Mouse (Mus musculus) mature B cell (primary cell): ENCODE measurements around the gene Fbll1.

Experiments used
- in situ Hi-C: fragments of 300-500 bp; cut with MboI; formaldehyde crosslinking; loops from 2 replicates; pipeline ENCODE4 v1.14.3; 2019

Gene Fbll1

DNA sequence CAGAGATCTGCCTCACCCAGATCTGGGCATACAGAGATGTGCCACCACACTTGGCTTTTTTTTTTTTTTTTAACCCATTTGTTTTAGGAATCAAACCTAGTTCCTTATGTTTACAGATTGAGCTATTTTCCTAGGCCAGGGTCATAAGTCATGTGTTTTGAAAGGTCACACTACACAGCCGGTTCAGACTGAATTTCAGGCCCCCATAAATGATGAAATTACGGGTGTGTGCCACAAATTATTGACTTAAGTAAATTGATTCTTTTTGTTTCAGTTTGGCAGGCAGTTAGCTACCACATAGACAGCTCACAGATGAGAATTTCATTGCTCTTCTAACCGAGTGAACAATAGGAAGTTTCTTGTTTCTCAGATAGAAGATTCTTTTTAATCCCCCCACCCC, 14.7 kb downstream of the Fbll1 start:
- in situ Hi-C loops = no loop called here

DNA sequence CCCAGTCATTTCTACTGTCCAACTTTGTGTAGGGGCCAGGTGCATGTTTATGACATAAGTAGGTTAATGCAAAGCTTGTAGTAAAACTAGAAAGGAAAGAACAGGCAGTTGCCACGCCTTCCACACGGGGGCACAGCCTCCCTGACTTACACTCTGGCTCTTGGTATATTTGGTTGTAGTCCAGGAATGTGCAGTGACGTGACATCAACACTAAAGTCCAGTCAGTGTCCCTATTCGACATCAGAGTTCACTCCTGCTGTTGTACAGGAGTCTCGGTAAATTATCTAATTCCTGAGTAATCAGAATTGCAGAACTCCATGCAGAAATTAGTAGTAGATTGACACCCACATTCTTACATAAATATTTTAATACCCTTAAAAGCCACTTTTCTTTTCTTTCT, 15.6 kb downstream of the Fbll1 start:
- in situ Hi-C loops = no loop called here

DNA sequence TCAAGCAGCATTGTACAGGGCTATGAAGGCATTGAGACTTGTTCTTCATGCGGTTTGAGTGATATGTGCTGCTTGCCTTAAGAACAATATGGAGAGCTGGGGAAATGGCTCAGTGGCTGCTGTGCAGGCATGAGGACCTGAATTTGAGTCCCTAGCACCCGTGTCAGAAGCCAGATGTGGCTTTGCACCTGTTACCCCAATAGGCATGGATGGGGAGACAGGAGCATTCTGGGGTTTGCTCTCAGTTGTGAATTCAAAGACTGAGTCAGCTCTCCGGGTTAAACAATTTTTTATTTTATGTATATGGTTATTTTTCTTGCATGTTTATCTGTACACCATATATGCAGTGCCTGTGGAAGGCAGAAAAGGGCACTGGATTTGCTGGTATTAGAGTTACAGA, 16.2 kb downstream of the Fbll1 start:
- in situ Hi-C loops = no loop called here

DNA sequence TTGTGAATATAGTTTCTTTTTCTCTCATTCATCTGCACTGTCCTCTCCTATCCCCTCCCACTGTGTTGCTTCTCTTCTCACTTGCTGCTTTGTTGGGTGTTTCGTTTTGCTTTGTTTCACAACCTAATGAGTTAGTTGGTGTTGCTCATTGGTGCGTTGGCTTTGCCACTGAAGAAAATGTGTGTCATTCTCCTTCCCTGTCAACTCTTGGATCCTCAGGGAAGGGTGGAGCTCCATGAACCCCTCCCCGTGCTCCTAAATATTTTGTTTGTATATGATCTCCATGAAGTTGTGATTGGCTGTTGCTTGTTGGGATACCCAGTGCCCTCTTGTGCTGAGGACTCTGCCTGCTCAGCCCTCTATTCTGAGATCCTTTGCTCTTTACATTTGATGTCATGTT, 18.3 kb downstream of the Fbll1 start:
- in situ Hi-C loops = no loop called here

DNA sequence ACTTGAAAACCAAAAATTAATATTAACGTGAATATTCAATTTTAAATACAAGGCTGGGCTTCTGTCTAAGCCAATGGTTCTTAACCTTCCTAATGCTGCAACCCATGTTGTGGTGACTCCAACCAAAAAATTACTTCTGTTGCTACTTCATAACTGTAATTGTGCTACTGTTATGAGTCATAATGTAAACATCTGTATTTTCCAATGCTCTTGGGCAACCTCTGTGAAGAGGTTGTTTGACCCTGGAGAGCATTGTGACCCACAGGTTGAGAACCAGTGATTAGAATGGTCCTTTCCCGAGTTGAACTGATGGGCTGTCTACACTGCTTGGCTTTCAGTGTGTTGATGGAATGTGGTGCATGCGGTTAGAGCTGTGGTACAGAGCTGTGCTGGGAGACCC, 22.2 kb downstream of the Fbll1 start:
- in situ Hi-C loops = no loop called here

DNA sequence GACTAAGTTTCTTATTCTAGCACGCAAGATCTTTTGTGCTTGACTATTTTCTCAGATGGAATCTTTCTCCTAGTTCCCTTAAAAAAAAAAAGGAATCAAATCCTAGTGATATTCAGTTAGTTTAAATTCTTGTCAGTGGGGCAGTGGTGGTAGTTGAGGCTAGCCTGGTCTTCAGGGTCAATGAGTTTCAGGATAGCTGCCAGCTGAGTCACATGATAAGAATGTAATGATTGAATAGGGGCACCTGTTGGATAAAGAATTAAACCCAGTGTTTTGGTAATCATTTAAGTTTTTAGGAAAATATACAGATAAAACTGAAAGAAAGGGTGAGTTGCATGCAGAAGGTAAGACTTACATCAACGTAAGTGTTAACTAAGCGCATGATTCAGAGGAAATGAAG, 23.1 kb downstream of the Fbll1 start:
- in situ Hi-C loops = no loop called here

DNA sequence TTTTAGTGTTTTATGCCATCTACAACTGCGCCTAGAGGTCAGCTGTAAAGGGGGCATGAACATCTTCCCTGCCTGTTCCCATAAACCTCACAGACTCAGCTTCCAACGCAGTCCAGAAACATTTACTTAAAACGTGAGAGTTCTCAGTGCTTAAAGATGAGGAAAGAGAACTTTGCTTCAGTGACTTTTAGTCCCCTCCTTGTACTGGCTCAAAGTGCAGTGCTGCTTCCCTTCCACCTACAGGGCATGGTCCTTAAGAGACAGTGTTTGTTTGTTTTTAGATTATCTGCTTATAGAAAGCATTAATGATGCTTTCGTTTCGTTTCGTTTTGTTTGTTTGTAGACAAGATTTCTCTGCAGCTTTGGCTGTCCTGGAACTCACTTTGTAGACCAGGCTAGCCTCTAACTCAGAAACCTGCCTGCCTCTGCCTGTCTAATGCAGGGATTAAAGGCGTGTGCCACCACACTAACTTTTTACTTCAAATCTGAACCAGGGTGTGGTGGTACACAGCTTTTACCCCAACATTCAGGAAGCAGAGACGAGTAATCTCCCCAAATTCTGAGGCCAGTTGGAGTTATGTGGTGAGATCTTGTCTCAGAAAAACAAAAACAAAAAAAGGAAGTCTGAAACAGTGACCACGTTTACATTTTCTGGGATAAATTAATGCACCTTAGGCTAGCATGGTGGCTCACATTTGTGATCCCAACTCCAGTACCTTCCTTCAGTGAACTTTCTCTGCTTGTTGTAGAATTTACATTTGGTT, 27.8 kb downstream of the Fbll1 start:
- in situ Hi-C loops = loop anchor here (5.0 to 25.0 kb wide), 2 partner anchors 61 to 934 kb away; partner anchors contain the start of genes Rars and Spdl1

DNA sequence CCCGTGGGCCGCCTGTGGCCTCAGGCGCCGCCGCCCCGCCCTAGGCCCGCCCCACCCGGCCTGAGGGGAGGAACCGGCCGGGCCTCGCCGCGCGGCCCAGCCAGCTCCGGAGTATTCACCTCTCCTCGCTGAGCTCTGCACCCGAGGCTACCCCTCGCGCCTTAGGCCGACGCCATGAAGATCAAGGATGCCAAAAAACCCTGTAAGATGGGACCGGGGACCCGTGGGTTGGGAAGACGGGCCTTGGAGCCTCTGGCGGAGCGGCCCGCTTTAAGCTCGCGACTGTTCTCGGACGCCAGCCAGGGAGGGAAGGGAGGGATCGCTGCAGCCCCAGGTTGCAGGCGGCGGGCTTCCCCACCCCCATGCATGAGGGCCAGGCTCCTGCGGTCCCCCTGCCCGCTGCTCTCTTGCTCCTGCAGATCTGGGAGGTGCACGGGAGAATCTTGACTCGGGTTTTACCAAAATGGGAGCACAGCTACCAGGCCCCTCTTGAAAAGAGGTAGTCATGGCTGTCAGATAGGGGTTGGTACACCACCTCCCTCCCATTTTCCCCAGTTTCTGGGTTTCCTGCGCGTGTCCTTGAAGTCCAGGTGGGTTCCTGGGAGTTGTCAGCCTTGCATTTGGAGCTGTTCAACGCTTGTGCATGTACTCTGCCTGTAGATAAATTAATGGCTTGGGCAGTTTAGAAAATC, 28.8 kb downstream of the Fbll1 start:
- in situ Hi-C loops = loop anchor here (5.0 to 25.0 kb wide), 2 partner anchors 62 to 933 kb away; partner anchors contain the start of genes Rars and Spdl1

DNA sequence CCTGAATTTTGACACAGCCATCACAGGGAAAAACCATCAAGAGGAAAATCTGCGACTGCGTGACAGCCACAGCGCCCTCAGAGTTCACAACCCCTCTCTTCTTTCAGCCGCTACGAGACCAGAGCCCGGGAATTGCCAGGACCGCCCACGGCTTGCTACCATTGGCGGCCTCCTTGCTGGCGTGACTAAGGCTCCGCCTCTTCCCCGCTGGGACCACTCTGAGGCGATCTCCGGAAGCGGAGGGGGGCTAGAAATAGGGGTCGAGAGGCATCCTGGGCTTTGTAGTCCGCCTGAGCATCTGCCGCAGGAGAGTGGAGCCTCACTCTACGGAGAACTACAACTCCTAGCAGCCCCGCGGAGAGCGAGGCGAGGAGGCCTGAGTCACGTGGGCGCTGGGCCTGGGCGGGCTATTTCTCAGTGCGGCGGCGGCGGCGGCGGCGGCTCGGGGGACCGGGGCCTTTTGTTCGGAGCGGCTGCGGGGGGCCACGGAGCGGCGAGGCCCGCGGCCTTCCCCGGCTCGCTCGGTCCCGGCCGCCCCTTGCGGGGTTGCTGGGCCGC, 29.4 kb downstream of the Fbll1 start, which contains the start of gene Pank3:
Pank3 (plus strand) TSS at position 297 of the 558 bp plus-strand sequence.
- in situ Hi-C loops = loop anchor here (25.0 kb wide), 1 partner anchor 932 kb away; the partner anchor contains the start of gene Spdl1

DNA sequence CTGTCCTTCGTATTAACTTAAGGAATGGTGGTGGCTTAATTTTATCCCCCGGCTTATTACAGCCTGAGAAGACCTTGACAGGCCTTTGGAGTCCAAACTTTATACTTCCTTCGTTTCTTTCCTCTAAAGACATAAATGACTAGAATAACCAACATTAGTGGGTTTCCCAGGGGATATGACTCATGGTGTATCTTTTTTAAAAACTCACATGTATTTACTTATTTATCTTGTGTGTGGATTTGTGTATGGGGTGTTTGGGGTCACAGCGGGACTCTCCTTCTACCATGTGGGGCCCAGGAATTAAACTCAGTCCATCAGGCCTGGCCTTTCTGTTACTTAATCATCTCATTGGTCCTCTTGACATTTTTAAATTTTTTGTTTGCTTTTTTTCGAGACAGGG, 31.8 kb downstream of the Fbll1 start:
- in situ Hi-C loops = loop anchor here (25.0 kb wide), 1 partner anchor 930 kb away; the partner anchor contains the start of gene Spdl1

DNA sequence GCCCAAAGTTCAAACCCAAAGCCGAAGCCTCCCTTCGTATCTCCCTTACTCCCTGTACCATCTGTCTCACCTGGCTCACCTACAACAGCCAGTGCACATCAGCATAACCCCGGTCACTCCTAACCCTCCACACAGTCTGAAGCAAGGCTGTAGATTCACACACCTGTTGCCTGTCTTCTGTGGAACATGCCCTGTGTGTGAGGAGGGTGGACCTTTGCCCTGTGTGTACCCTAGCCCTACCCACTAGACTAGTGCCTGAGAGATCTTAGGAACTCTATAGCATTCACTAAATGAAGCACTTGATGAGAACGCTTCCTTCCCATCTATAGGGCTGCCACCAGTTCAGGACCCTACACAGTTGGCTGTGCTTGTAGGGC, 38.1 kb downstream of the Fbll1 start:
- in situ Hi-C loops = loop anchor here (25.0 kb wide), 1 partner anchor 923 kb away; the partner anchor contains the start of gene Spdl1

DNA sequence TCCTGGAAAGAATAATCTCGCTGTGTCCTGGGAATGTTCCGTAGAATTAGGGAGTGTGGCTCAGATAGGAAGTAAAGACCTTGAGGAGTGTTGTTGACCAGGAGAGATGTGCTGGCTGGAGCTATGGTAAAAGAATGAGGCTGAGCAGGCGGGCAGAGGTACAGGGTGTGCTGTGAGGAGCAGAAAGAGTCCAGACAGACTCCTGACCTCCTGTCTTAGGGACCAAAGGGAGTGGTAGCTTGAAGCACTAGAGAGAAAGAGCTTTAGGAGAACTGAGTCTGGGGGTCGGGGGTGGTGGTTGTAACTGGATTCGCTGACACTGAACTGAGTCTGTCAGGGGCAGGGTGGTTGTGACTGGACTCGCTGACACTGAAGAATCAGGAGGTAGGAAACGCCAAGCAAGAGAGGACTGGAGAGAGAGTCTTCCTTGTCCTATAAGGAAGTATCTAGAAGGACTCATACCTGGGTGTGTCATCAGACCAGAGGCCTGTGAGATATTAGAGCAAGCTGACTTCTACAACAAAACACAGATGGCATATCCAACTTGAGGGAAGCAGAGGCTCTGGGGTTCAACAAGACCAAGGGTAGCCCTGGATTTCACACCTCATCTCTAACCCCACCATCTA, 38.6 kb downstream of the Fbll1 start:
- in situ Hi-C loops = loop anchor here (25.0 kb wide), 1 partner anchor 923 kb away; the partner anchor contains the start of gene Spdl1

DNA sequence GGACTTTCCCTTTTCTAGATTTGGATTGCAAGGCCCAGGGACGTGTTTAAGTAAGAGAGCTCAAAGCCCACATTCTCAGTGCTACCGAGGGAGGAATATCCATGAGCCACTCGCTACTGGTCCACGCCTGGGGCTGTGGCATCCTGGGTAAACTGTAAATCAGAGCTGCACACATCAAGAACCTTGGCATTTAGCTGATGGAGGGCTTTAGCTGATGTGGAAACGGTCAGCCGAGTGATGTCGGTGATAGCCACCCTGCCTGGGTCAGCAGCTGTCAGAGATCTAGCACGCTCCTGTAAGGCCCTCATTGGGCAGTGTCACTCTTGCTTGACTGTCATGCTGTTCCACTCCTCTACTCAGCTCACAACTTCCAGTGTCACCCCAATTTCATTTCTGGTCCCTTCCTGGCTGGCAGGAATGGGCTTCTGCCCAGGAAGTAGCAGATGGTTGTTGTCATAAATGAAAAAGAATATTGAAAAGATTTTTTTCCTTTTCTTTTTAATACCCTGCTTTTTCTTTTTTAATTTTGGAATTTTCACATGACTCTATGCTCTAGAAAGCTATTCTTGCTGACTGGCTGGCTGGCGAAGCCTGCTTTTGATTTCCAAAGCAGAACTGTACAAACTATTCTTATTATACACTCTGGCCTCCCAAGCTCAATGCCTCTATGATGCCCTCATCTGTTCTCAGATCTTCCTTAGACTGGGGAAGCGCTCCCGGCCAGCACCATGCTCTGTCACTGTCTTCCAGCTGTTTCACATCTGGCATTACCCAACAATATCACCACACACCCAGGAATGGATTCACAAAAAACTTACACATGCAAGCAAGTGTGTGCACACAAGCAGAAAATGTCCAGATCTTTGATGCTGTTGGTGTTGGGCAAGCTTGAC, 42.0 kb downstream of the Fbll1 start:
- in situ Hi-C loops = loop anchor here (25.0 kb wide), 1 partner anchor 919 kb away; the partner anchor contains the start of gene Spdl1

DNA sequence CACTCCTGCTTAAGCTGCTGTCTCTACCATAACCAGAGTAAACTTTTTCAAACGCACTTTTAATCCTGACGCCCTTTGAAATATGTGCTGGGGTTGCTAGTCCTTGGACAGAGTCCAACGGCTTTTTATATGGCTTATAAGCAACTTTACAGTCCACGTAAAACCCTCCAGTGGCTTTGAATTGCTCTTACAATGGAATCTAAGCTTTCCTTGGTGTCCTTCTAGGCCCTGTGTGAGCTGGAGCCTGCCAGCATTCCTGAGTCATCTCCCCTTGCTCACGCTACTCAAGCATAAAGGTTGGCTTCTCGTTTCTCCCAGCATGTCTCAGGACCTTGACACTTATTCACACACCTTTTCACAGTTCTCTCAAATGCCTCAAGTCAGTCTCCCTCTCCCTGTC, 43.1 kb downstream of the Fbll1 start:
- in situ Hi-C loops = loop anchor here (25.0 kb wide), 1 partner anchor 918 kb away; the partner anchor contains the start of gene Spdl1

DNA sequence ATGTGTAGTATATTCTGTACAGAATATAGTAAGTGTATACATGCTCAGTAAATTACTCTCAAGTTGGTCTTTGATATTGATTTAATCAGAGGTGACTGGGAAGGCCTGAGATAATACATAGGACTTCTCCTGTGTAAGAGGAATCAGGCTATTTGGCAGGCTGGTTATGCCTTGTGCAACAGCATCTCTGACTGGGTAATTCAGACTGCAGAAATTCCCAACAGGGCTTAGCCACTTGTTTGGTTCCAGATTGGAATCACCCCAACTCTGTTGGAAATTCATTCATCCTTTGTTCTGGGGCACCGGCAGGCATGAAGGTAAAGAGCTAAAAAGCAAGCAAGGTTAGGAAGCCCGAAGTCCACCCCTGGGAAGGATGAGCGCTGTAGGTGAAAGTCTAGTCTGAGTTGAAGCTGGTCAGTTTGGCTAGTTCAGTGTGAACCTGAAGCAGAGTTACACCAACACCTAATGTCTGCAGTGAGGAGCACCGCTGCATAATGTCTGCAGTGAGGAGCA, 43.7 kb downstream of the Fbll1 start:
- in situ Hi-C loops = loop anchor here (25.0 kb wide), 1 partner anchor 918 kb away; the partner anchor contains the start of gene Spdl1

DNA sequence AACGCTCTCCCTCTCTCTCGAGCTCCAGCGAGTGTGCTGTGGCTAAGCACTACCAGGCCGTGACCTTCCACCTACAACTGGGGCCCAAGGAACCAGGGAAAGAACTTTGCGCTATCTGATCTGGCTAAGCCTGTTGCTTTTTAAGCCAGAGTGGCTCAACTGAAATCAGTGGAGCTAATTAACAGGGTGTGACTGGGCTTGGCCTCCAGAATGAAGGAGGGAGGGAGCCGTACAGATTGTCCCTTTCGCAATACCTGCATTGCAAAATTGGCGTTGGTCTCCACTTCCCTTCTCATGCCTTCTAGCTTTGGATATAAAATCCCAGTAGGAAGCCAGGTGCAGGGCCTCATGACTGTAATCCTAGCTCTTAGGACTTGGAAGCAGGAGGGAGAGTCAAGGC, 48.1 kb downstream of the Fbll1 start:
- in situ Hi-C loops = loop anchor here (25.0 kb wide), 1 partner anchor 913 kb away; the partner anchor contains the start of gene Spdl1
